Mouse (Mus musculus) adrenal gland, postnatal 25 days (tissue): ENCODE results near the gene Mapk8. TPM values are rescaled to one million over a fixed set of nuclear protein-coding genes. Genes with fewer than 3 reads are reported as not detected.

ENCODE experiments used
- DNase-seq: peaks from one replicate; pipeline ENCODE4 v3.0.0; 2021; ENCODE audit warnings: mixed read lengths
- total RNA-seq: library from RNA; stranded (reverse); gene quantifications from 2 replicates; pipeline ENCODE4 v1.2.3, GENCODE M21; 2021

Gene Mapk8
- total RNA-seq, 1 experiment from 2014 or later: 26.9 TPM

DNA sequence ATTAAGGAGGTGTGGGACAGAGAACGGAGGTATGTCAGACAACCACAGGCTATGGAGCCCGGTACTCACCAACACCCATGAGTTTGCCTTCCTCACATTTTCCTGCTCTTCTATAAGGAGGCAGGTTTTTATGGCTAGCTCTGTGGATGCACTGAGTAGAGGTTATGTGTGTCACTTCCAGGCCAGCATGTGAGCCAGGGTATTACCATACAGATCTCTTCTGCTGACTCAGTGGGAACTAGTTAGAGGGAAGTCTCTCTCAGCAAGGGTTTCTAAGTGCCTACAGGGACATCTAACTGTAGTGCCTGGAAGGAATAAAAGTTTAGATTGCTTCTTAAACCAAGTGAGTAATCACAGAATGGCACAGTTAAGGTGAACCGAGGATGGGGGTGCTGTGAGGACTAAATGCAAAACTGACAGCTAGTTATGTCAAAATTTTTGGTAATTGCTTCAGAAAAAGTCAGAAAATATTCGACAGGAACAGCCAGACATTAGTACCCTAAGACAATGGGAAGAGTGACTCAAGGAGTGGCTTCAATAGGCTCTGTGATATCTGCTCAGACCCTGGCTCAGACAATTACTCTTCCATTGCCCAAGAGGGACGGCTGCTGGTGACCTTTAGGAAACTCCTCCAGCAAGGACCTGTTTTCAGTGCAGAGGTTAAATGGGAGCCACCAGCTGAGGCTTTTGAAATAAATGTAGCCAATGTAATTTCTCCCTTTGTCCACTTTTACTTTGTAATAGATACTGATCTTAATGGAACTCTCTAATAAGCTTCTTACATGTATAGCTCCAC is 48.7 kb downstream of the Mapk8 start:
- DNase-seq: no peak

DNA sequence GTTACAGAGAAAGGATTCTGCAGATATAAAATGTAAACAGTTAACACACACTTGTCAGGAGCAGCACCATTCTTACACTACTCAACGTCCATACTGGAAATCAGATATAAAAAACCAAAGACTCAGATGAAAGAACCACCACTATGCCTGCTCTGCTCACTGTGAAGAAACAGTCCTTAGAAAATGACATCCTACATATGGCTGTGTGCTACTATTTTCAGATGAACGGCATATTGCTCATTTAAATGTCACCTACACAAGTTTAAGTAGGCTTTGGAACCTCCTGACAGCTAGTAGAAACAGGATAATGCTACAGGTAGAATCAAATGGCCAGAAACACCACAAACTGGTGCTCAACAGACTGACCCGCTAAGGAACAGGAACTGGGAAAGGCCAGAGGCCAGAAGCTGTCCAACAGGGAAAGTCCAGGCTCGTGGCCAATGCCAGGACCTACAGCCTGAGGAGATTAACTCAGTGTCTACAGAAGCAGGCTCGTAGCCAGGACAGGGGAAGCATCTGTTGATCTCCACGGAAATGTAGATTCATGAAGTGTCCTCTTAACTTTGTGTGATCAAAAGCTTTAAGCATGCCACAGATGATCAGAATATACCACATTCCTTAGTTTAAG is 66.0 kb downstream of the Mapk8 start:
- no peak for DNase-seq

DNA sequence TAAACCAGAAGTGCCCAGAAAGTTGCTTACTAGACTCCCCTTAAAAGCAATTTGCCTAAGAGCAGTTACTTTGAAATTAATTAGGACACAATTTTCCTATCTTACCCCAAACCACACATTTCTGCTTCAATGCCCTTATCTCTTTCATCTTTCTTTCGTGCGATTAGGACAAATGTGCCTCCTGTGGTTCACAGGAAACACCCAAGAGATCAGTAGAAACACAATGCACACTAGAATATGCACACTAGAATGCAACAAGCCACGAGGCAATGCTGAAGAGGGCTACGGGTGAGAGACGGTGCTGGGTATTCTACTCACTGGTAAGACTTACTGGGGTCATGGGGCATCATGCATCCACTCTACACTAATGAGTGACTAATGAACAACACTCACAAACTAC is 68.2 kb downstream of the Mapk8 start:
- no peak for DNase-seq

- DNase-seq: no peak
These were observed 69.7 kb downstream of the Mapk8 start for GRCm38 (mm10) chr14:33377211-33377610.

DNA sequence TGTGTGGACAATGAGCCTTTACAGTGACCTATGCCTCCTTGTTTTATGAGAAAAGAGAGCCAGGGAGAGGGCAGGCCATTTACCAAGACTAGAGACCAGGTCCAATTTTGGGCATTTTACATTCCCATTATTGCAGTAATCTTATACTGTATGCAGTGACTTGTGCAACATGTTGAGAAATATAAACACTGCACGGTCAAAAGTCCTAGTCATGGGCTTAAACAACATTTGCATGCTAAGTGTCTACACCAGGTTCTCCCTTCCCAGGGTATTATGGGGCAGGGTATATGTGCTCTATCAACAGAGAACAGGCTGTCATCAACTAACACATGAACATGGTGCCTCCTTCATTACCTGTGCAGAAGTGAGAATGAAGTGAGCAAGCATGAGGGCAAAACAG is 72.9 kb downstream of the Mapk8 start:
- DNase-seq: no peak

DNA sequence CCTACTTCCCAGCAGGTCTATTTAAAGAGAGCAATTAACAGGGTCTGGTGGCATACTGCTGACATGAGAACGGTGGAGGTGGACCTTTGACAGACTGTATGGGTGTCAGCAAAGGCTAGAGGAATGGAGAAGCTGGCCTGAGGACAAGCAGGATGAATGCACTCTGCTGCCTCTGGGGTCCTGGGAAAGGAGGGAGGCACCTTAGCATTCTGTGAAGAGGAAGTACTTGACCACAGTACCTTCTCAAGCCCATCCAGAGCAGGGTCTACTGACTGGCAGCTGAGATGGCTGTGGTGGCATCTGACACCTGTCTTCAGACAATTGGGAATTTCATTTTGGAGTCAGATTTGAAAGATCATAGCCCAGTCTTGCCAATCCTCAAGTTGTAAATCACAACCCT is 73.7 kb downstream of the Mapk8 start:
- DNase-seq: no peak

DNA sequence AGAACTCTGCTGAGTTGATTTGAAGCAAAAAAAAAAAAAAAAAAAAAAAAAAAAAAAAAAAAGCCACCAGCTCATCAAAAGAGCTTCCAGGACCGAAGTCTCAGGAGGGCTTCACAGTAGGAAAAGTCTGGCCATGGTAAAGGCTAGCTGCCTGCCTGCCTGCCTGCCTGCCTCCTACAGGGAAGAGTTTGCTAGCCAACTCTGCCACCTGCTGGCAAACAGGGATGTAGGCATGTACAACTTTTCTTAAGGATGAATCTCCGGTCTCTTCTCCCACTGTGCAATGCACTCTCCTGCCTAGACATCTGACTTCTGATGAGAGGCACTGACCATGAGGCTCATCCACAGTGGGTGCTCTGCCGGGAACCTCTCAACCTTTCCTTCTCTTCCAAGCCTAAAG is 75.7 kb downstream of the Mapk8 start:
- DNase-seq: peak; percentile 63

GRCm38 (mm10) chr14:33370056-33370455 is 76.9 kb downstream of the Mapk8 start:
- no peak for DNase-seq

DNA sequence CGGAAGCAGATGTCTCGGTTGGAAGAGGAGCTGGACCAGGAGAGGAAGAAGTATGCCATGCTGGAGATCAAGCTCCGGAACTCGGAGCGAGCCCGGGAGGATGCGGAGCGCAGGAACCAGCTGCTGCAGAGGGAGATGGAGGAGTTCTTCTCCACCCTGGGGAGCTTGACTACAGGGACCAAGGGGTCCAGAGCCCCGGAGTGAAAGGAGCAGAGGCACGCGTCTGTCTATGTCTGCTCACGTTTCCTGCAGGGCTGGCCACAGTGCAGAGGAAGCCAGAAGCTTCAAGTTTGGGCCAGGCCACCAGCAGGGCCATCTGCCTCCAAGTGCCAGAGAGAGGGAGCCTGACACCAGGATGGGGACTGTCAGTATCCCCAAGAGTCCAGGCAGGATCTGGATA is 77.6 kb downstream of the Mapk8 start:
- no peak for DNase-seq

DNA sequence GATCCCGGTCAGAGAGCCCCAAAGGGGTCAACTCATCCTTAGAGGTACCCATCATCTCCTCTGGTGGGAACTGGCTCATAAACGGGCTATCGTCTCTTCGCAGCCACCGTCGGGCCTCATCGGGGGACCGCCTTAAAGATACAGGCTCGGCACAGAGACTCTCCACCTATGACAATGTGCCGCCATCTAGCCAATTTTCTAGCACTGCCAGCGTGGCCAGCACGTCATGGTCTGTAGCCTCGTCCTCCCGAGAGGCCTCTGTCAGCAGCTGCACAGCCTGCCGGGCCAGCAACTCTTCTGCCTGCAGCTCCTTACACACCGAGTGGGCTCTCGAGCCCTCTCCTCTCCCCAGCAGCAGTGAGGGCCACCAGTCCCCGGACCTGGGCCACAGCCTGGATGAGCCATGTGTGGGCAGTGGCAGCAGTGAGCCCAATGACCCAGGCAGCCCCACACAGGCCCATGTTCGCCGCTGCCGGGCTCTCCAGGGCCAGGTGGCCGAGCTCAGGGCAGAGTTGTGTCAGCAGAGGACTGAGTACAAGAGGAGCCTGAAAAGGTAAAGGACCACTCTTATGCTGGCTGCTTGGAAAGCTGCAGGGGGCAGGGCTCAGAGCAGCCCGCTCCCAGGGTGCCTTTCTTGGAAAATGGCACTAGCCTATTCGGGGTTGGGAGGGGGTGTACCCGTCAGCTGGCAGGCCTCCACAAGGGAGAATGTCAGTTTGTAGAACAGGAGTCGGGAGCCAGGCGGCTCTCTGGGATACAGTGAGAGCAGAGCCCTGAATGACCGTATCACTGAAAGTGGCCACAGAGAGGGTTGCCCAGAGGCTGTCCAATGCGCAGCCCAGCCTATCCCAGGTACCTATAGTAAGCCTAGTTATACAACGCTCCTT is 79.8 kb downstream of the Mapk8 start:
- DNase-seq: no peak

DNA sequence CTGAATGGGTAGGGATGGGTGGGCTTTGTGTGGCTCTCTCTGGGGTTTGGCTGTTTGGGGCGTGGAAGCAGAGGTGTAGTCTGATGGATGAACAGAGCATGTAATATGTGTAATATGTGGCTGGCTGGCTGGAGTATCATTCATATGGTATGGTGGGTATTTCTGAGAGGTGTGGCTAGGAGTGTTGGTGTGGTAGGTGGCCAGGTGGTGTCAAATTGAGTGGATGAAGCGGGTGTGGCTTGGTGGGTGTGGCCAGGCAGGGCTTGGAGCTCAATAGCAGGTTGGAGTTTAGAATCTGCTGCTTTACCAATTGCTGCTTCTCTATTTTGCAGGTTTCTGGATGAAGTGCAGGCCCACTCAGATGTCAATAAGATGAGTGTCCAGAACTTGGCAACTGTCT is 82.9 kb downstream of the Mapk8 start:
- DNase-seq: no peak

DNA sequence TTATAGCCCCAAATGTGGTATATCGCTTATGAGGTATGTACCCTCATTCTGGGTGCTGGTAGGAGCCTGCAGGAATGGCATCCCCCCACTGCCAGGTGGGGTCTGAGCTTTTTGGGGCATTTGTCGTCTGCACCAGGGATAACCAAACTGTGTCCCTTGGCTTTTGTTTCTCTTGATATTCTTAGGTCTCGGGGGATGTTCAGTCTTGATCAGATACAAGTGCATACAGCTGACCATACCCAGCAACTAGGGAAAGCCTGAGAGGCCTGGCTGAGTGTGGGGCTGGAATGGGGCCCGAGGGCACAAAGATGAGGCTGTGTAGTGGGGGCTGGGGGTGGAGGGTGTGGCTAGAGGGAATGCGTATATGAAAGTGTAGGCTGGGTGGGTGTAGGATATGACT is 83.3 kb downstream of the Mapk8 start:
- DNase-seq: no peak

GRCm38 (mm10) chr14:33362807-33363206 is 84.2 kb downstream of the Mapk8 start:
- no peak for DNase-seq

DNA sequence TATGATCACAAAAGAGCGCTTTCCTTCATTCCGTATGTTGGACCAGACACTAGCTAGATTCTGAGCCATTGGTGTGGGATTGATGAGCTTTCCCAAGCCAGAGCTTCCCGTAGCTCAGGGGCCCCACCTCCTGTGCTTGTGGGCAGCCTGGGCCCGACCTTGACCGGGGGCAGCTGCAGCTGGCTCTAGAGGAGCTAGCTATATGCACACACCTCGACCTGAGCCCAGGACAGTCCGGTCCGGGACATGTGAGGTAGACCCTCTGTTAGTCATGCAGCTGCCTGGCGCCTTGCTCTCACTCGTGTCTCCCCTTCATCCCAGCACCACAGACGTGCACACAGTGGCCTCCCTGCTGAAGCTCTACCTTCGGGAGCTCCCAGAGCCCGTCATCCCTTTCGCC is 84.8 kb downstream of the Mapk8 start:
- DNase-seq: no peak

DNA sequence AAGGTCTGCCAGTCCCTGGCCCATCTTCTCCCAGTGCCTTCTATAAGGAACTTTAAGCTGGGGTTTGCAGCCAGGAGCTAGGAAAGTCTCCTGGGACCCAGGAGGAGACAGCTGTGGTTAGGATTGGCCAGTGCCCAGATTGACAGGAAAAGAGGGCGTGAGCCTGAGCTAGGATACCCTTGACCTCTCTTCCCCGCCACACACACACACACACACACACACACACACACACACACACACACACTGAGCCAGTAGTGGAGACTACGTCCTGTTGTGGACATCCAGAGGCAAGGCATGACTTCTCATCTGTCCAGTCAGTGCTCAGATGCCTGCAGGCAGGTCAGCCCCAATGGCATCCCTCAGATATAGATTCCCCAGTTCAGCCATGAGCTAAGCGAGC is 85.4 kb downstream of the Mapk8 start:
- DNase-seq: no peak

GRCm38 (mm10) chr14:33358891-33359290 is 88.1 kb downstream of the Mapk8 start:
- peak; percentile 67 for DNase-seq

DNA sequence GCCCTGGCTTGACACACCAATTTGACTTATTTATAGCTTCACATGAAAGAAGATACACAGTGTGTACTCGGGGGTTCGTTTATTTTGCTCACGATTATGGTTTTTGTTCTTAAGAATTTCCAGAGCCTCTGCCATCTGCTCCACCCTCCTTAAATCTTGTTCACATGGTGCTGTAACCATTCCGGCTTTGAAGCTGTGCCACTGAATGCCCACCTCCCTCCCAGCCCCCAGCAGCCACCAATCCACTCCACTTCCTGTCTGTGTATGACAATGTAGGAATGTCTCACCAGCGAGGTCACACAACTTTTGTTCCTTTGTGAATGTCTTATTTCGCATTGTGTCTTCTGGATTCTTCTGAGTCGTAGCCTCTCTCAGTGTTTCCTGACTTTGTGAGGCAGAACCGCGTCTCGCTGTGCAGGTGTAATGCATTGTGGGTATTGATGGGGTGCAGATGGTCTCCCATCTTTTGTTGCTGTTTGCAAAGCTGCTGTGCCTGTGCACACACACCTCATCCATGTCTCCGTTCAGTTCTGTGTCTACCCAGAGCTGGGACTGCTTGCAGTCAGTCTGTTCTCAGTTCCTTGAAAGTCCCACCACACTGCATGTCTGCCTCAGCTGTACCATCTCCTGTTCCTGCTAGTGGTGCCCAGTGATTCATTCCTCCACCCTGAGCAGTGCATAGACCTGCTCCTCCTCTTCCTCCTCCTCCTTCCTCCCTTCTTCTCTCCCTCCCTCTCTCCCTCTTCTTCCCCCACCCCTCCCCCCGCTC is 89.2 kb downstream of the Mapk8 start:
- DNase-seq: no peak

DNA sequence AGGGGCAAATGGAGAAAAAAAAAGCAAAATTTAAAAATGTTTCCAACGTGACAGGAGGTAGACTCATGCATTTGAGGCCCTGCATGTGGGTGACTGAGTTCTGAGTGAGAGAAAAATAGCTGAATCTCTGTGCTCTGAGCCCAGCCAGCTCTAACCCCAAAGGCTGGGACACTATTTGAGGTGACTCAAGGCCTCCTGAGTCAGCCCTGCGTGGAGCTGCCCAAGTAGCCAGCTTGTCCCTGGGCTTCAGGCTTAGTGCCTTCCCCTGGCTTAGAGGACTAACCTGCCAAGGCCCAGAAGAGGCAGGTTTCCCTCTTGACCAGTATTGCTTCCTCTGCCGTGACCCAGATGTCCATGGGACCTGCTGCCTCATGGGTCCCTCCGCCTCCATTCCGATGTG is 91.7 kb downstream of the Mapk8 start:
- DNase-seq: peak; percentile 50

- DNase-seq: no peak
These were observed 94.1 kb downstream of the Mapk8 start for GRCm38 (mm10) chr14:33352890-33353289.

GRCm38 (mm10) chr14:33351984-33352722 is 94.8 kb downstream of the Mapk8 start:
- peak; percentile 17 for DNase-seq

GRCm38 (mm10) chr14:33351019-33351418 is 95.9 kb downstream of the Mapk8 start:
- DNase-seq: no peak

- DNase-seq: no peak
These were observed 98.8 kb downstream of the Mapk8 start for GRCm38 (mm10) chr14:33348146-33348545.
